Mouse (Mus musculus): Measurements from ENCODE around the gene B4galnt1.

DNA sequence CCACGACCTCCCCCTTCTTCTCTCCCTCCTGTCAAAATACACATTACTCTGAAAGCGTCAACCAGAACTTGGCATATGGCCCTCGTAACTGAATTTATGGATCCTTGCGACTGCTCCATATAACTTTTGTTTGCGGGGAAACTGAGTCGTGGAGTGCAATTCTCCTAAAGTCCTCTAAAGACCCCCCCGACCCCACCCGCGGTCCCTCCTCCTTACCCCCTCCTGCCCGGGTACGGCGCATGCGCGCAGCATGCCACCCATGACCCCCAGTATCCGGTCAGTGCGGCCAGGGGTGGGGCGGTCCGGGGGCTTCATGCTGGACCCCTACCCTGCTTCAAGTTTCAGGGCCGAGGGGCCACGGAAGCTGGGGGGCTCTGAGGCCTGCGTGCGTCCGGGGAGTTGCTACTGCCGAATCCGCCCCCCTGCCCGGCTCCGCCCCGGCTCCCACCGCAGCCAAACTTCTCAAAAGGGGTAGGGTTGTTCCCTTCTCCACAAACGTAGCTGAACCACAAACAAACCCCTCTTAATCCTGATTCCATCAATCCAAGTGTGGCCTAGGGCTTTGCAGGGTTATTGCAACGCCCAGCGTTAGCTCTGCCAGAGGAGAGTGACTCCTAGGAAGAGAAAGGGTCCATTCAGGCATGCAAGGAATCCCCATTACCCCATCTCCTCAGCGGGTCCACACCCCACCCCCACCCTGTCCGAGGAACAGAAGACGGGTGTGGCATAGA, 24.8 kb downstream of the B4galnt1 start, which contains the start of gene Arhgef25:
- TF ChIP-seq POLR2A (IDR thresholded peaks at IDR 0.05; ENCODE audit: insufficient read depth, low read depth, low read length) (no peak; the same call in 1 of the 2 replicates), CTCF (IDR thresholded peaks at IDR 0.05) (no peak), EP300 (IDR thresholded peaks at IDR 0.05; ENCODE audit: insufficient read depth, low read depth, low read length) (no peak; the same call in 1 of the 2 replicates)
